Mouse (Mus musculus): ENCODE results near the gene Fxyd3. TPM values are rescaled to one million over a fixed set of nuclear protein-coding genes. Genes with fewer than 3 reads are reported as not detected.

Fxyd3 gene
- total and polyA plus RNA-seq, 2 experiments from 2014 or later = 3.7 TPM; not detected in 1

GRCm38 (mm10) chr7:31106166-31106565, 29.7 kb upstream of the Fxyd3 start:
- Histone ChIP-seq H3K4me3 (ENCODE audit: low read depth, low read length) (no peak overlapping the region), H3K4me1 (ENCODE audit: insufficient read depth, low read length) (no peaks in the 10 kb centered on the region), H3K27me3 (ENCODE audit: insufficient read depth, low read length) (no peaks in the 10 kb centered on the region), H3K4me2 (ENCODE audit: low read depth, low read length, poor library complexity, severe bottlenecking) (no peak overlapping the region), H3K27ac (ENCODE audit: low read depth, low read length) (no peak overlapping the region), H3K9ac (replicated peaks; ENCODE audit: low read length, poor library complexity, severe bottlenecking) (no peak overlapping the region), H3K9me3 (ENCODE audit: low read length) (no peaks in the 10 kb centered on the region), H3K36me3 (ENCODE audit: insufficient read depth, low read length) (no peaks in the 10 kb centered on the region)
- DNase-seq (ENCODE audit: low spot score) = no peak
- no peak for TF ChIP-seq CTCF (IDR thresholded peaks at IDR 0.05)
- no peak for ATAC-seq (ENCODE audit: low FRiP score)
- 45% methylated on average over 3 of the region's 3 CpGs for WGBS

- H3K9me3 ChIP-seq (ENCODE audit: low read length) = no peaks in the 10 kb centered on the region
- WGBS = 67% methylated on average over 15 of the region's 15 CpGs
- no peak overlapping the region for H3K4me3 ChIP-seq (ENCODE audit: low read depth, low read length)
- no peaks in the 10 kb centered on the region for H3K27me3 ChIP-seq (ENCODE audit: insufficient read depth, low read length)
- H3K4me2 ChIP-seq (ENCODE audit: low read depth, low read length, poor library complexity, severe bottlenecking) = no peak overlapping the region
- no peaks in the 10 kb centered on the region for H3K4me1 ChIP-seq (ENCODE audit: insufficient read depth, low read length)
- no peak for DNase-seq (ENCODE audit: low spot score)
- H3K27ac ChIP-seq (ENCODE audit: low read depth, low read length) = no peak overlapping the region
- TF ChIP-seq CTCF (IDR thresholded peaks at IDR 0.05) = peak; percentile 59
- ATAC-seq (ENCODE audit: low FRiP score) = no peak
- no peak overlapping the region for H3K9ac ChIP-seq (replicated peaks; ENCODE audit: low read length, poor library complexity, severe bottlenecking)
- H3K36me3 ChIP-seq (ENCODE audit: insufficient read depth, low read length) = no peaks in the 10 kb centered on the region
Measured at GRCm38 (mm10) chr7:31105061-31105768, 28.7 kb upstream of the Fxyd3 start.

- ATAC-seq (ENCODE audit: low FRiP score) = no peak
- no peaks in the 10 kb centered on the region for H3K4me1 ChIP-seq (ENCODE audit: insufficient read depth, low read length)
- H3K27ac ChIP-seq (ENCODE audit: low read depth, low read length) = no peak overlapping the region
- H3K9ac ChIP-seq (replicated peaks; ENCODE audit: low read length, poor library complexity, severe bottlenecking) = no peak overlapping the region
- TF ChIP-seq CTCF (IDR thresholded peaks at IDR 0.05) = no peak
- no peaks in the 10 kb centered on the region for H3K27me3 ChIP-seq (ENCODE audit: insufficient read depth, low read length)
- H3K9me3 ChIP-seq (ENCODE audit: low read length) = no peaks in the 10 kb centered on the region
- no peak overlapping the region for H3K4me2 ChIP-seq (ENCODE audit: low read depth, low read length, poor library complexity, severe bottlenecking)
- WGBS = 83% methylated on average over 14 of the region's 14 CpGs
- no peaks in the 10 kb centered on the region for H3K36me3 ChIP-seq (ENCODE audit: insufficient read depth, low read length)
- H3K4me3 ChIP-seq (ENCODE audit: low read depth, low read length) = no peak overlapping the region
- DNase-seq (ENCODE audit: low spot score) = no peak
Measured at GRCm38 (mm10) chr7:31100786-31101185, 24.3 kb upstream of the Fxyd3 start.

GRCm38 (mm10) chr7:31099612-31099982, 23.1 kb upstream of the Fxyd3 start:
- no peak for DNase-seq (ENCODE audit: low spot score)
- H3K4me3 ChIP-seq (ENCODE audit: low read depth, low read length) = no peak overlapping the region
- no peaks in the 10 kb centered on the region for H3K27me3 ChIP-seq (ENCODE audit: insufficient read depth, low read length)
- no peaks in the 10 kb centered on the region for H3K36me3 ChIP-seq (ENCODE audit: insufficient read depth, low read length)
- 89% methylated on average over 6 of the region's 6 CpGs for WGBS
- no peak overlapping the region for H3K4me2 ChIP-seq (ENCODE audit: low read depth, low read length, poor library complexity, severe bottlenecking)
- no peak overlapping the region for H3K27ac ChIP-seq (ENCODE audit: low read depth, low read length)
- peak; percentile 20; the same call in 1 of the 2 replicates for TF ChIP-seq CTCF (IDR thresholded peaks at IDR 0.05)
- no peak overlapping the region for H3K9ac ChIP-seq (replicated peaks; ENCODE audit: low read length, poor library complexity, severe bottlenecking)
- H3K4me1 ChIP-seq (ENCODE audit: insufficient read depth, low read length) = no peaks in the 10 kb centered on the region
- H3K9me3 ChIP-seq (ENCODE audit: low read length) = no peaks in the 10 kb centered on the region
- no peak for ATAC-seq (ENCODE audit: low FRiP score)

GRCm38 (mm10) chr7:31098697-31099611, 22.4 kb upstream of the Fxyd3 start:
- Histone ChIP-seq H3K27ac (ENCODE audit: low read depth, low read length) (no peak overlapping the region), H3K4me1 (ENCODE audit: insufficient read depth, low read length) (no peaks in the 10 kb centered on the region), H3K9ac (replicated peaks; ENCODE audit: low read length, poor library complexity, severe bottlenecking) (no peak overlapping the region), H3K4me2 (ENCODE audit: low read depth, low read length, poor library complexity, severe bottlenecking) (no peak overlapping the region), H3K27me3 (ENCODE audit: insufficient read depth, low read length) (no peaks in the 10 kb centered on the region), H3K36me3 (ENCODE audit: insufficient read depth, low read length) (no peaks in the 10 kb centered on the region), H3K4me3 (ENCODE audit: low read depth, low read length) (no peak overlapping the region), H3K9me3 (ENCODE audit: low read length) (no peaks in the 10 kb centered on the region)
- peak; percentile 47 for TF ChIP-seq CTCF (IDR thresholded peaks at IDR 0.05)
- DNase-seq (ENCODE audit: low spot score) (no peak), ATAC-seq (ENCODE audit: low FRiP score) (no peak)
- 81% methylated on average over 22 of the region's 22 CpGs for WGBS
